Mouse (Mus musculus): ENCODE results near the gene Nedd1. TPM values are rescaled to one million over a fixed set of nuclear protein-coding genes. Genes with fewer than 3 reads are reported as not detected.

The Nedd1 gene
- total and polyA plus RNA-seq, 3 experiments = 19.0 to 34.7 (median 20.7) TPM

GRCm38 (mm10) chr10:92754359-92754758 lies 32.1 kb upstream of the Nedd1 start:
- Histone ChIP-seq H3K4me2 (ENCODE audit: insufficient read depth, low read depth, poor library complexity, severe bottlenecking) (no peak overlapping the region), H3K4me1 (ENCODE audit: control insufficient read depth in 1 of 2, insufficient read depth in 2 of 2) (no peaks in the 10 kb centered on the region), H3K27me3 (replicated peaks) (no peaks in the 10 kb centered on the region), H3K9me3 (replicated peaks; ENCODE audit: low read length) (peaks cover 6% of the 10 kb centered on the region), H3K4me3 (replicated peaks in 1 of 3; ENCODE audit: low read depth in 2 of 3, low read length in 2 of 3, poor library complexity in 1 of 3) (no peak overlapping the region), H3K79me2 (replicated peaks; ENCODE audit: control insufficient read depth, extremely low read depth, insufficient read depth, poor library complexity, severe bottlenecking) (no peaks in the 10 kb centered on the region), H3K36me3 (replicated peaks in 1 of 2; ENCODE audit: control insufficient read depth in 1 of 2, insufficient read depth in 1 of 2, low read length in 1 of 2) (no peaks in the 10 kb centered on the region), H3K27ac (ENCODE audit: insufficient read depth, low read depth) (no peak overlapping the region), H3K9ac (ENCODE audit: insufficient read depth, low read depth) (no peak overlapping the region)
- DNase-seq (ENCODE audit: extremely low read depth) = no peak
- in situ Hi-C loops (cut with MboI; ENCODE audit: low pct_ligation_motif_present, low pct_unique_long_range_greater_than_20kb, low sequenced_read_pairs) = no loop called here
- TF ChIP-seq HCFC1 (IDR thresholded peaks at IDR 0.05; ENCODE audit: low read depth, low read length) (no peak), RAD21 (IDR thresholded peaks at IDR 0.05; ENCODE audit: low read depth, low read length) (no peak), ZNF384 (IDR thresholded peaks at IDR 0.05; ENCODE audit: low read depth, low read length) (no peak), UBTF (IDR thresholded peaks at IDR 0.05; ENCODE audit: low read depth, low read length) (no peak), EP300 (IDR thresholded peaks at IDR 0.05; ENCODE audit: low read length) (no peak), POLR2A (IDR thresholded peaks at IDR 0.05; ENCODE audit: low read depth, low read length) (no peak), CHD1 (IDR thresholded peaks at IDR 0.05; ENCODE audit: low read depth, low read length) (no peak), JUN (IDR thresholded peaks at IDR 0.05; ENCODE audit: insufficient read depth, low read depth, low read length) (no peak), JUND (conservative IDR thresholded peaks at IDR 0.05; ENCODE audit: low read depth, low read length) (no peak), MYC (IDR thresholded peaks at IDR 0.05; ENCODE audit: low read depth, low read length) (no peak), RCOR1 (conservative IDR thresholded peaks at IDR 0.05; ENCODE audit: low read depth, low read length) (no peak), CTCF (conservative IDR thresholded peaks at IDR 0.05 in 1 of 2, IDR thresholded peaks at IDR 0.05 in 1 of 2; ENCODE audit: low read depth in 2 of 2, low read length in 2 of 2) (no peak), KAT2A (IDR thresholded peaks at IDR 0.05; ENCODE audit: insufficient replicate concordance, low read length) (no peak)
- dilution Hi-C loops (cut with MboI; ENCODE audit: extremely low pct_ligation_motif_present, extremely low pct_unique_long_range_greater_than_20kb, low sequenced_read_pairs) = no loop called here

- no peak for DNase-seq (ENCODE audit: extremely low read depth)
- Histone ChIP-seq H3K4me3 (replicated peaks in 1 of 3; ENCODE audit: low read depth in 2 of 3, low read length in 2 of 3, poor library complexity in 1 of 3) (no peak overlapping the region), H3K4me2 (ENCODE audit: insufficient read depth, low read depth, poor library complexity, severe bottlenecking) (no peak overlapping the region), H3K79me2 (replicated peaks; ENCODE audit: control insufficient read depth, extremely low read depth, insufficient read depth, poor library complexity, severe bottlenecking) (no peaks in the 10 kb centered on the region), H3K27me3 (replicated peaks) (no peaks in the 10 kb centered on the region), H3K4me1 (ENCODE audit: control insufficient read depth in 1 of 2, insufficient read depth in 2 of 2) (no peaks in the 10 kb centered on the region), H3K36me3 (replicated peaks in 1 of 2; ENCODE audit: control insufficient read depth in 1 of 2, insufficient read depth in 1 of 2, low read length in 1 of 2) (no peaks in the 10 kb centered on the region), H3K9me3 (replicated peaks; ENCODE audit: low read length) (peaks cover 1% of the 10 kb centered on the region), H3K27ac (ENCODE audit: insufficient read depth, low read depth) (no peak overlapping the region), H3K9ac (ENCODE audit: insufficient read depth, low read depth) (no peak overlapping the region)
- no peak for TF ChIP-seq CHD1 (IDR thresholded peaks at IDR 0.05; ENCODE audit: low read depth, low read length)
- TF ChIP-seq JUND (conservative IDR thresholded peaks at IDR 0.05; ENCODE audit: low read depth, low read length) = no peak
- no peak for TF ChIP-seq HCFC1 (IDR thresholded peaks at IDR 0.05; ENCODE audit: low read depth, low read length)
- no peak for TF ChIP-seq ETS1 (conservative IDR thresholded peaks at IDR 0.05; ENCODE audit: low read depth, low read length)
- no peak for TF ChIP-seq PAX5 (IDR thresholded peaks at IDR 0.05; ENCODE audit: low read length)
- TF ChIP-seq SMC3 (IDR thresholded peaks at IDR 0.05; ENCODE audit: low read depth, low read length) = no peak
- no peak for TF ChIP-seq TCF12 (IDR thresholded peaks at IDR 0.05; ENCODE audit: low read depth, low read length)
- TF ChIP-seq MYC (IDR thresholded peaks at IDR 0.05; ENCODE audit: low read depth, low read length) = no peak
- TF ChIP-seq RCOR1 (conservative IDR thresholded peaks at IDR 0.05; ENCODE audit: low read depth, low read length) = no peak
- no peak for TF ChIP-seq CHD2 (IDR thresholded peaks at IDR 0.05; ENCODE audit: low read length)
- dilution Hi-C loops (cut with MboI; ENCODE audit: extremely low pct_ligation_motif_present, extremely low pct_unique_long_range_greater_than_20kb, low sequenced_read_pairs) = no loop called here
- in situ Hi-C loops (cut with MboI; ENCODE audit: low pct_ligation_motif_present, low pct_unique_long_range_greater_than_20kb, low sequenced_read_pairs) = no loop called here
These were observed 8.1 kb upstream of the Nedd1 start for GRCm38 (mm10) chr10:92730339-92730738.

All from CH12.LX (cell line).